Comparison of ENCODE assay signal across 9 mouse cellular contexts in genomic region chr6:49212141-49212540, GRCm38 (mm10). TPM values are rescaled to one million over a fixed set of nuclear protein-coding genes. Genes with fewer than 3 reads are reported as not detected.
DNase-seq lines count a peak whose midpoint lies in the region; ATAC-seq and TF ChIP-seq lines count a peak whose summit lies in the region.
"Had no signal": no experiment of that assay in that cellular context is flagged by ENCODE, and none has a peak within 500 bp of the region (broad histone marks: within the 10 kb centered on the region; RNA-seq: fewer than 3 reads in every experiment).

No protein-coding gene starts in this region.

- no peaks in the 10 kb centered on the region for H3K9me3 ChIP-seq in kidney, postnatal 0 days (replicated peaks; ENCODE audit: low read length)
- H3K9me3 ChIP-seq in intestine, postnatal 0 days (ENCODE audit: control insufficient read depth): no peaks in the 10 kb centered on the region
- no peaks in the 10 kb centered on the region for H3K9me3 ChIP-seq in neural tube, embryonic 13.5 days
- H3K9me3 ChIP-seq: G1E had no signal

- DNase-seq in kidney, postnatal 0 days (ENCODE audit: low spot score): no peak
- no peak for DNase-seq in kidney, postnatal 14 days
- no peak for DNase-seq in urinary bladder, postnatal 36 days (ENCODE audit: low spot score in 2 of 2)
- DNase-seq in c-Kit-positive CD71-positive TER-119-positive erythroid progenitor cells, embryonic 14.5 days (ENCODE audit: low spot score): no peak

- H3K4me2 ChIP-seq in kidney, postnatal 0 days (ENCODE audit: low read length): 0 out of 2 replicates have a peak overlapping the region, but pooled peaks have one; percentile 96
- peak overlapping the region; percentile 86 for H3K4me2 ChIP-seq in intestine, postnatal 0 days (replicated peaks; ENCODE audit: low read depth)
- H3K4me2 ChIP-seq in neural tube, embryonic 13.5 days: peak overlapping the region; percentile 96

- no peaks in the 10 kb centered on the region for H3K27me3 ChIP-seq in kidney, postnatal 0 days (ENCODE audit: insufficient read depth, low read length)
- no peaks in the 10 kb centered on the region for H3K27me3 ChIP-seq in intestine, postnatal 0 days (replicated peaks; ENCODE audit: control insufficient read depth, insufficient read depth, low read length)
- H3K27me3 ChIP-seq in neural tube, embryonic 13.5 days: no peaks in the 10 kb centered on the region

- no peak for TF ChIP-seq POLR2A in embryonic fibroblast, embryonic 13.5 days (IDR thresholded peaks at IDR 0.05; ENCODE audit: low read depth, low read length)

- no peak overlapping the region for H3K9ac ChIP-seq in kidney, postnatal 0 days (ENCODE audit: low read depth, low read length)
- no peak overlapping the region for H3K9ac ChIP-seq in intestine, postnatal 0 days (ENCODE audit: low read depth, low read length)
- H3K9ac ChIP-seq in neural tube, embryonic 13.5 days: peak overlapping the region; percentile 97; the same call in 1 of the 2 replicates

- no peak overlapping the region for H3K4me3 ChIP-seq in kidney, postnatal 0 days (replicated peaks; ENCODE audit: low read depth, low read length)
- H3K4me3 ChIP-seq in embryonic fibroblast, embryonic 13.5 days (ENCODE audit: insufficient read depth, low read length): peak overlapping the region; percentile 19; the same call in 1 of the 2 replicates
- H3K4me3 ChIP-seq in intestine, postnatal 0 days (ENCODE audit: low read depth, low read length): peak overlapping the region; percentile 85; the same call in 1 of the 2 replicates
- H3K4me3 ChIP-seq in neural tube, embryonic 13.5 days: peak overlapping the region; percentile 94

- 37% methylated on average over 3 of the region's 4 CpGs for WGBS in kidney, postnatal 0 days
- WGBS in intestine, postnatal 0 days: 20% methylated on average over 3 of the region's 4 CpGs
- 25% methylated on average over 3 of the region's 4 CpGs for WGBS in neural tube, embryonic 13.5 days

- no peaks in the 10 kb centered on the region for H3K36me3 ChIP-seq in kidney, postnatal 0 days (ENCODE audit: insufficient read depth, low read length)
- no peaks in the 10 kb centered on the region for H3K36me3 ChIP-seq in intestine, postnatal 0 days (ENCODE audit: control insufficient read depth, insufficient read depth)
- H3K36me3 ChIP-seq in neural tube, embryonic 13.5 days: no peaks in the 10 kb centered on the region

- TF ChIP-seq CTCF in kidney, postnatal 0 days (IDR thresholded peaks at IDR 0.05; ENCODE audit: low read depth): no peak
- TF ChIP-seq CTCF in embryonic fibroblast, embryonic 13.5 days (IDR thresholded peaks at IDR 0.05; ENCODE audit: borderline replicate concordance, insufficient read depth, low read length): no peak
- TF ChIP-seq CTCF in intestine, postnatal 0 days (IDR thresholded peaks at IDR 0.05; ENCODE audit: low read depth): no peak

- no peak for ATAC-seq in kidney, postnatal 0 days (replicated peaks; ENCODE audit: low FRiP score, low read depth)
- ATAC-seq in intestine, postnatal 0 days: no peak
- ATAC-seq in neural tube, embryonic 13.5 days (ENCODE audit: low read depth): no peak
- no peak for ATAC-seq in frontal cortex, adult (ENCODE audit: low TSS enrichment)

- peaks cover 19% of the 10 kb centered on the region for H3K4me1 ChIP-seq in kidney, postnatal 0 days (replicated peaks; ENCODE audit: insufficient read depth, low read length)
- peaks cover 14% of the 10 kb centered on the region for H3K4me1 ChIP-seq in embryonic fibroblast, embryonic 13.5 days (ENCODE audit: control insufficient read depth, insufficient read depth, low read length)
- H3K4me1 ChIP-seq in intestine, postnatal 0 days (replicated peaks; ENCODE audit: control insufficient read depth, insufficient read depth, low read length): 0 out of 2 replicates have a peak, but pooled peaks cover 7% of the 10 kb centered on the region
- peaks cover 50% of the 10 kb centered on the region for H3K4me1 ChIP-seq in neural tube, embryonic 13.5 days (replicated peaks)

- no peak overlapping the region for H3K27ac ChIP-seq in kidney, postnatal 0 days
- H3K27ac ChIP-seq in embryonic fibroblast, embryonic 13.5 days (ENCODE audit: insufficient read depth, low read length): no peak overlapping the region
- H3K27ac ChIP-seq in intestine, postnatal 0 days (ENCODE audit: low read depth, low read length): no peak overlapping the region
- H3K27ac ChIP-seq in neural tube, embryonic 13.5 days (replicated peaks): no peak overlapping the region

RNA-seq across cellular contexts. Expression of gene Igf2bp3, which starts 2.6 kb away (rescaled TPM):
- 20.5 and 20.6 TPM in 2 replicates for polyA plus RNA-seq in kidney, postnatal 0 days (2015; fragmentation: Nextera tagmentation; extraction: Ambion mirVana)
- polyA plus RNA-seq in embryonic fibroblast, embryonic 13.5 days (2011; ENCODE audit: insufficient read length, low read depth, missing spikeins): 31.1 and 33.8 TPM in 2 replicates
- 54.7 and 56.3 TPM in 2 replicates for polyA plus RNA-seq in intestine, postnatal 0 days (2015; fragmentation: Nextera tagmentation; extraction: Ambion mirVana)
- 40.9 and 47.2 TPM in 2 replicates for polyA plus RNA-seq in neural tube, embryonic 13.5 days (2015; fragmentation: Nextera tagmentation; extraction: Ambion mirVana)

RNA-seq across cellular contexts. Expression of gene Tra2a, which starts 51.7 kb away (rescaled TPM):
- polyA plus RNA-seq in kidney, postnatal 0 days (2015; fragmentation: Nextera tagmentation; extraction: Ambion mirVana): 60.9 and 69.0 TPM in 2 replicates
- 154 and 162 TPM in 2 replicates for polyA plus RNA-seq in embryonic fibroblast, embryonic 13.5 days (2011; ENCODE audit: insufficient read length, low read depth, missing spikeins)
- polyA plus RNA-seq in intestine, postnatal 0 days (2015; fragmentation: Nextera tagmentation; extraction: Ambion mirVana): 30.2 and 30.5 TPM in 2 replicates
- 140 and 154 TPM in 2 replicates for polyA plus RNA-seq in neural tube, embryonic 13.5 days (2015; fragmentation: Nextera tagmentation; extraction: Ambion mirVana)
